Mouse (Mus musculus) erythroblast, embryonic 14.5 days (primary cell): Measurements from ENCODE around the gene Dgkg.

Experiments
- GATA1 ChIP-seq: IDR thresholded peaks from 2 replicates; pipeline ENCODE4 v1.6.1; 2012; ENCODE audit warnings: low read length, inconsistent platforms, mixed read lengths
- TAL1 ChIP-seq: IDR thresholded peaks from 3 replicates; pipeline ENCODE4 v1.6.1; 2012; ENCODE audit warnings: low read length, inconsistent platforms, mixed read lengths

GRCm38 (mm10) chr16:22471728-22472127, 185.3 kb downstream of the Dgkg start:
- no peak for TF ChIP-seq GATA1
- TF ChIP-seq TAL1: no peak
